Mouse (Mus musculus): ENCODE measurements around the gene Prss44.

Prss44 gene

DNA sequence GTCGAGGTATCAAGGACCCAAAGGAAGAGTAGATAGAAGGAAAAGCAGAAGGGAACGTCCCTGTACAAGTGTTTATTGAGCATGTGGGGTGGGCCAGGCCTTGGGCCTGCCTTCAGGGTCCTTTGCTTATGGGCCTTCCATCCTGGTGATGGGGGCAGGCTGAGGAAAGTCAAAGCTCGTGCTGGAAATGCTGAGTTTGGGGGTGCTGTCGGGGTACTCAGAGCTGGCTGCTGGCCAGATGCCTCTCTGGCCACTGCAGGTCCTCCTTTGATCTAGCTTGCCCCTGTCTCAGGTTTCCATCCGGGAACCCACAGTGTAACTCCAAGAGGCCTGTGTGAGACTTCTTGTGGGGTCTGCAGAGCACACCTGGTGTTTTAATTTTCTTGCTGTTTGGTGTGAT is 44.7 kb downstream of the Prss44 start:
- ChIA-PET POLR2A (interaction anchor here in 2 of 4 experiments (1.4 kb wide), 2 partner anchors 11 to 15 kb away, joined by 3 to 4 read pairs; no protein-coding TSS in a partner anchor), CTCF (interaction anchor here in 2 of 4 experiments (0.6 to 2.7 kb wide), 5 partner anchors 11 to 139 kb away, joined by 3 to 9 read pairs (median 3); no protein-coding TSS in a partner anchor)

GRCm38 (mm10) chr9:110858967-110859596 is 45.3 kb downstream of the Prss44 start:
- ChIA-PET CTCF (interaction anchor here in 3 of 4 experiments (0.6 to 2.7 kb wide), 7 partner anchors 10 to 144 kb away, joined by 3 to 9 read pairs (median 3); no protein-coding TSS in a partner anchor), POLR2A (interaction anchor here (0.5 to 1.4 kb wide), 4 partner anchors 10 to 505 kb away, joined by 3 to 7 read pairs (median 4); no protein-coding TSS in a partner anchor)

- CTCF ChIA-PET, result interaction anchor here (0.5 to 1.7 kb wide), 66 partner anchors 8 to 470 kb away, joined by 3 to 25 read pairs (median 4); partner anchors contain the start of genes Als2cl (in 4 of the 4), Tmie (in 3 of the 4), Epm2aip1 (in 1 of the 4) and Mlh1 (in 1 of the 4)
- POLR2A ChIA-PET, result interaction anchor here in 3 of 4 experiments (0.6 to 1.5 kb wide), 8 partner anchors 9 to 246 kb away, joined by 3 to 7 read pairs (median 3); partner anchors contain the start of genes Tmie (in 3 of the 3) and Als2cl (in 2 of the 3)
Measured at GRCm38 (mm10) chr9:110871030-110871429, 57.2 kb downstream of the Prss44 start.
